Mouse (Mus musculus) kidney, adult 9 months (tissue): Measurements from ENCODE around the gene Tpbg.
A peak's percentile ranks its signal among the peaks of the same experiment; 100 is the strongest.
"Not testable (repeated sequence)": the region's sequence is repeated elsewhere in the genome, so short reads cannot be mapped to it uniquely, and the experiment has no call there.

ENCODE experiments used
- DNase-seq: peaks from one replicate; pipeline ENCODE4 v3.0.0; 2022

Gene Tpbg

DNA sequence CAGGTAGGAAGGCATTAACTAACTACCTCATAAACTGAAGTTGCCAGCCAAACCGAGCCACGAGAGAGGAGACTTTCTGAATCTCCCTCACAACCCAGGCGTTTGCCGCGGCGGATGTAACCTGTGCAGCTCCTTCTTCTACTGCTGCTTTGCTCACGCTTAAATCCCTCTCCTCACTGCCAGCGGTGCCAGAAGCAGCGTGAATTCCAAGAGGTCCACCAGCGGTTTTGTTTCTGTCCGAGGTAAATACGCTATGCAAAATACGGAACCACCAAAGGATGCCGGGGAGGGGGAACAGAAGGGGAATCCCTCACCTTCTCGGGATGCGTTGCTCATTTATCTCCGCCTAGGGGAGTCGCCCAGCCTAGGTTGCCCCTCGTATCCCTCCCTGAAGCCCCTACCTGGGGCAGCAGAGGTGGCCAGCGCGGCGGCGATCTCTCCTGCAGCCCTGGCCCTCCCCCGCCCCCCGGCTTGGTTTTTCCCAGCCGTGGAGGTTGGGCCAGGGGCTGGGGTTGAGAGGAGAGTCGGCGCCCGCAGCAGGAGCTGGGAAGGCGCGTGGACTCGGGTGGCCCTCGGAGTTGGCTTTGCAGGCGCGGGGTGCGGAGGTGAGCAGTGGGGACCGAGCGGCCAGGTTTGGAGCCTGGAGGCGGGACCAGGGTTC lies at the start of gene Tpbg:
Gene Tpbg (plus strand): TSS at position 30 of the 661 bp plus-strand sequence.
- peak; percentile 11 for DNase-seq

DNA sequence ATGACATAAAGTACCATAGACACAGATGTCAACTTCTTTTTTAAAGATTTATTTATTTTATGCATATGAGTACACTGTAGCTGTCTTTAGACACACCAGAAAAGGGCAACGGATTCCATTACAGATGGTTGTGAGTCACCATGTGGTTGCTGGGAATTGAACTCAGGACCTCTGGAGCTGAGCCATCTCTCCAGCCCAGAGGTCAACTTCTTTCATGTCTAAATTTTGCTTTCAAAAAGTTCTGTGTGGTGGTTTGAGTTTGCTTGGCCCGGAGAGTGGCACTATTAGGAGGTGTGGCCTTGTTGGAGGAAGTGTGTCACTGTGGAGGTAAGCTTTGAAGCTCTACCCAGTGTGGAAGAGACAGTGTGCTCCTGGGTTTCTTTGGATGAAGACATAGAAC lies 40.2 kb upstream of the Tpbg start:
- not testable (repeated sequence) for DNase-seq

DNA sequence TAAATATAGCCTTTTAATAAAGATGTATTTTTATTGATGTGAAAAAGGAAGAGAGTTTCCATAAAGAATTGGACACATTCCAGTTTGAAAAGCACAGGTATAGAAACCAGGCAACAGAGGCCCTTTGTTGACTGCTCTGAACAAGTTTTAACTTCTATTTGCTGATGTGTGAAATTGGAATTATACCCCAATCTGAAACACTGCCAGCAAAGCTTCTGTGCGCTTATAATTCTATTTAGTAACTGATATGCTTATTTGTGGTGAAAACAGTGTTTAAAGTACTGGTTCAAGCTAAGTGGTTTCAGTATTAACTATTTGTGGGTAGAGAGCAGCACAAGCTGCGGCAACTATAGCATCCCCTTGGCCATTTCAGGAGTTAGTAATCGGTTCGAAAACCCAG lies 39.6 kb upstream of the Tpbg start:
- DNase-seq = no peak

- no peak for DNase-seq
Measured at GRCm38 (mm10) chr9:85806411-85806810, 35.8 kb upstream of the Tpbg start.

- DNase-seq = no peak
Measured at GRCm38 (mm10) chr9:85809246-85809645, 32.9 kb upstream of the Tpbg start.

GRCm38 (mm10) chr9:85820829-85821228 lies 21.4 kb upstream of the Tpbg start:
- DNase-seq = no peak

DNA sequence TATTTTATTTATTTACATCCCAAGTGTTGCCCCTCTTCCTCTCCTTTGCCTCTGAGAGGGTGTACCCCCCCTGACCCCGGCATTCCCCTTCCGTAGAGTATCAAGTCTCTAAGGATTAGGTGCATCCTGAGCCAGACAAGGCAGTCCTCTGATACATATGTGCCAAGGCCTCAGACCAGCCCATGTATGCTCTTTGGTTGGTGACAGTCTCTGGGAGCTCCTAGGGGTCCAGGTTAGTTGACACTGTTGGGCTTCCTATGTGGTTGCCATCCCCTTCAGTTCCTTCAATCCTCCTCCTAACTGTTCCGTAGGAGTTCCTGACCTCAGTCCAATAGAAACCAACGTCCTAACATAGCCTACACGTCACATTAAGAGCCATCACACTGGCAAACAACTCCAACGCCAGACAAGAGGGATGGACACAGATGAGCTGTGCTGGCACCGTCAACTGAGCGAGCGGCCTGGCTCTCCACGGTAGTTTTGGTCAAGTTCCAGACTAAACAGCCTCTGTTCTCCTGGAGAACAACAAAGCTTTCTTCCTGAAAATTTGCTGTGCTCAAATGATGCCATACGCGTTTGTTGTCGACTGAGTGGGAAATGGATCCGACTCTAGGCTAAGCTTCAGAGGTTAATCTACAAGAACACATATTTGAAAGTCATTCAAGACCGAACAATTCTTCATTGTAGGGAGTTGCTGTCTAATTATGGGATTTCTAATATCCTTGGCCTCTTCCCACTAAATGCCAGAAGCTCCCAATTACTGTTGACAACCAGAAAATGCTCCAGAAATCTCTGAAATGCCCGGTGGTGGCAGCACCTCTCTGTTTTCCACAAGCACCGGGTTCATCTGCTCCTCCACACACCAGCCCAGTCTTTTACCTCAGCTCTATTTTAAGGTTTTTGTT lies 6.4 kb upstream of the Tpbg start:
- no peak for DNase-seq

DNA sequence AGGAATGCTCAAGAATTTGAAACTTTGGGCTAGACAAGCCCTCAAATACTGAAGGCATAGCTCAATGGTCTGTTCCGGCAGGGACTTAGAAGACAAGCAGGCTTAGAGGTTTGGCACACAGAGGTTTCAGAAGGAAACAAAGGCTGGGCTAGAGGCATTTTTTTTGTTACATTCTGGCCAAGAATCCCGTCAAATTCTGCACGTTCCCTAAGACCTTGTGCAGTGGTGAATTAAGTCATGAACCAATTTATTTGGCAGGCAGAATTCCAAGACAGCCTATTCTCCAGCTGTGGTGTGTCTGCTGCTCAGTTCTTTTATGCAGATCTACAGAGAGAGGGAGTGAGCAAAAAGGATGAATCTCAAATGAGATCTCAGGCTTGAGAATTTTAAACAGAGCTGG lies 2.6 kb upstream of the Tpbg start:
- no peak for DNase-seq

DNA sequence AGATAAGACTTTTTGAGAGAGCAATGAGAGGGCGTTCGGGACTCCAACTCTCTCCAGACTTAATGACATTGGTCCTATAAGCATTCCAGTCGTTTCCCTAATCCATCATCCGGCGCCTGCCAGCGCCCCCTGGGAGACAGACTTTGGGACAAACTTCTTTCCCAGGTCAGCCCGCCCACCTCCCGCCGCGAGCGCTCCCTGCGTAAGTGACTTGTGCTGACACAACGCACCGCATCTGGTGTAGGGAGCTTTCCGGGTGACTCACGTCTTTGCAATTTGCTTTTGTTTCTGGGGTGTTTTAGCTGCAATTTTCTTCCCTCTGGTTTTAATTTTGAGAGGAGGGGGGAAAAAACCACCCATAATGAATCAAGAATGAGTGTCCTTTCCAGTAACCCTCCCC lies 289 bp upstream of the Tpbg start:
- DNase-seq = peak; percentile 9

DNA sequence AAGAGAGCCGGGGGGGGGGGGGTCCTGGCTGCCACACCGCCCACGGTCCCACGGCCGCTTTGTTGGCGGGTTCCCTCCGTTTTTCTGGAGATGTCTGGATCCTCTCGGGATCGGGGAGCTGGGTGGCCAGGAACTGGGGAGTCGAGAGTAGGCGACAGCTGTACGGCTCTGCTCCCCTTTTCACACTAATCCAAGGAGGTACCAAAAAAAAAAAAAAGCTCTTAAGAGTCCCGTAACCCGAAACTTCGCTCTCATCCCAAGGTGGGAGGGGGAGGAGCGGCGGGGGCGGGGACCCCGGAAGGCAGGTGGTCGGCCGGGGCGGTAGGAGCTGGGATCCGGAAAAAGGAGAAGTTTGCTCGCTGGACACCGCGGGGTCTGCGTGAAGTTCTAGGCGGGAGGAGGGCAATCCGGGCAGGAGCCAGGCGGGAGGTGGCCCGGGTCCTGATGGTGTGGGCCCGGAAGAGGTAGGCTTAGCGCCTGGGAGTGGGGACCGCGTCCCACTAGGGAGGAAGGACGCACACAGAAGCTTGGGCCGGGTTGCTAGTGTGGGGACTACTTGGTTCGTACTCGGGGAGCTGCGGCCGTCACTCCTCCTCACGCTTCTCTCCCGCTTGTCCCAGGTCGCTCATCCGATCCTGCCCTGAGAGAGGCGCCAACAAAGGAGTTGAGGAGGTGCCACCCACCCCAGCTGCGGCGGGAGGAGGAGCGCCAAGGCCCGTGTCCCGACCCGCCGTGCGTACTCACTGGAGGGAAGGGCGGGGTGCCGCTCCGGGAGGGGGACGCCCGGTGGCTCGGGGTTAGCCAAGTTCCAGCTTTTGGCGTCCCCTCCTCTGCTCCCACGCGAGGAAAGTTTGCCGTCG lies 1.1 kb downstream of the Tpbg start:
- peak; percentile 16 for DNase-seq

- no peak for DNase-seq
Measured at GRCm38 (mm10) chr9:85843891-85844646, 1.9 kb downstream of the Tpbg start.

- DNase-seq = no peak
Measured at GRCm38 (mm10) chr9:85844647-85844983, 2.4 kb downstream of the Tpbg start.

GRCm38 (mm10) chr9:85846186-85846585 lies 4.0 kb downstream of the Tpbg start:
- DNase-seq = no peak

- DNase-seq = no peak
Measured at GRCm38 (mm10) chr9:85854780-85855179, 12.6 kb downstream of the Tpbg start.

- DNase-seq = no peak
Measured at GRCm38 (mm10) chr9:85856511-85856910, 14.3 kb downstream of the Tpbg start.

DNA sequence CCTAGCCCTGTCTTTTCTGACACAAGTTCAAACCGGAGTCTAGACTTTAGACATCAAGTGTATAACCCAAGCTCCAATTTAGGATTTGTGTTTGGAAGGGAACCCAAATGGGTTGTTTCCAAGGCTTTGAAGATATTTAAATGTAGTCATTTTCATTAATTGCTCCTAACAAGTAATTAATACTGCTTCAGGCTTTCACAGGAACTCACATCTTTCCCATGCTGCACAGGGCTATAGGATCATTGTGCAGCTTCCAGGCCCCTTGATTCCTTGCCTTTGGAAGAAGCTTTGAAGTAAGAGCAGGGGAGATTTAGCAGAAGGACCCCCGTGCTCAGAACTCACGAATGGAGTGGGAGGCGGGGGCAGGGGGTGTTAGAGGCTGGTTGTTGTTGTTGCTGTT lies 18.9 kb downstream of the Tpbg start:
- DNase-seq = no peak

DNA sequence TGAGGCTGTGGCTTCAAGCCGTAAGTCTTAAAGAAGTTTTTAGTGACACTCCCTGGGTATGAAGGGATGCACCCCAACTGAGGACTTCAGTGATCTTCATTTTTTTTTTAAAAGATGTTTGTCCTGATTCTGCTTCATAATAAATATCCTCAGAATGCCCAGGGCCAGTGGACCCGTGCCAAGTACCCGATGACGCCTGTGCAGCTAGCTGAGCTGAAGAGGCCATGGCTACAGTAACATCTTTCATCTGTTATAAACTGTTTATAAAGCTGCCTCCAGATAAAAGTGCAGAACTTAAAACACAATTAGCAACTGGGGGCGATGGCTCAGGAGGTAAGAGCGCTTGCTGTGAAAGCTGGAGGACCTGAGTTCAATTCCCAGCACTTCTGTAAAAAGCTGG lies 20.4 kb downstream of the Tpbg start:
- no peak for DNase-seq

- DNase-seq = peak; percentile 8
Measured at GRCm38 (mm10) chr9:85872908-85873307, 30.7 kb downstream of the Tpbg start.

DNA sequence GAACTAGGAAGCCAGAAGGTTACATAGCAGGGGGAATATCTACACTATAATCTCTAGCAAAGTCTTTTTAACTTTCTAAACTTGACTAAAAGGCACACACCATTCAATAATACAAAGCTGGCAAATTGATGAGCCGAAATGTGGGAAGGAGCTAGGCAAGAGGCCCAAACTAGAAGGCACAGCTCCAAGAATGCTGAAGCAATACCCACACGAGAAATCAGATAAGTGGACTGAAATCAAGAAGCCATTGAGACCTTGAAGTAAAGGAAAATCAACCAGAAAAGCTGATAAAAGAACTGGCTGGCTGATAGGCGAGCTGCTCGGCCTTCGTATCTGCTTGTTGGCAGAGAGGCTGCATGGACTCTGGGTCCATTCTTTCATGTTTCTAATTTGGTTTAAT lies 51.5 kb downstream of the Tpbg start:
- no peak for DNase-seq
